Mouse (Mus musculus) limb, embryonic 12.5 days (tissue): ENCODE data around the gene Rnf40. TPM values are rescaled to one million over a fixed set of nuclear protein-coding genes. Genes with fewer than 3 reads are reported as not detected.

Source experiments
- ATAC-seq: fragments of 200-750 bp; cut with Nextera tagmentation; 2 replicates; pipeline ENCODE4 v1.8.0; 2017; ENCODE audit warnings: low read depth, moderate TSS enrichment; ENCODE audit not compliant: insufficient number of reproducible peaks, insufficient read depth, low FRiP score, low TSS enrichment
- H3K27ac ChIP-seq: fragments of 300-500 bp; sonication (generic); 2 replicates; pipeline ENCODE4 v1.5.1; 2016; ENCODE audit warnings: mild to moderate bottlenecking, moderate library complexity
- H3K27me3 ChIP-seq: fragments of 300-500 bp; sonication (generic); 2 replicates; pipeline ENCODE4 v1.6.1; 2016; ENCODE audit warnings: mild to moderate bottlenecking, moderate library complexity
- H3K36me3 ChIP-seq: fragments of 300-500 bp; sonication (generic); 2 replicates; pipeline ENCODE4 v1.6.1; 2016; ENCODE audit warnings: mild to moderate bottlenecking, moderate library complexity
- H3K4me1 ChIP-seq: fragments of 300-500 bp; sonication (generic); replicated peaks from 2 replicates; pipeline ENCODE4 v1.6.1; 2016
- H3K4me2 ChIP-seq: fragments of 300-500 bp; sonication (generic); 2 replicates; pipeline ENCODE4 v1.6.1; 2016; ENCODE audit warnings: mild to moderate bottlenecking, moderate library complexity
- H3K4me3 ChIP-seq: fragments of 300-500 bp; sonication (generic); replicated peaks from 2 replicates; pipeline ENCODE4 v1.5.1; 2016; ENCODE audit warnings: mild to moderate bottlenecking
- H3K9ac ChIP-seq: fragments of 300-500 bp; sonication (generic); replicated peaks from 2 replicates; pipeline ENCODE4 v1.6.1; 2016; ENCODE audit warnings: mild to moderate bottlenecking, moderate library complexity
- H3K9me3 ChIP-seq: fragments of 300-500 bp; sonication (generic); 2 replicates; pipeline ENCODE4 v1.6.1; 2016; ENCODE audit warnings: mild to moderate bottlenecking, moderate library complexity
- WGBS: fragments of 180-500 bp; shearing (Covaris S2); methylation state at CpG from one replicate; pipeline ENCODE4 v1.1.7; 2016; 5-methylcytosine and 5-hydroxymethylcytosine counted together
- polyA plus RNA-seq: library from polyadenylated mRNA; unstranded; fragments of >200 nt; fragmentation: Nextera tagmentation; extraction: Ambion mirVana; gene quantifications from 2 replicates; pipeline ENCODE4 v1.2.1, GENCODE M21; 2016

Gene Rnf40
- polyA plus RNA-seq, 1 experiment from 2014 or later, result 61.6 TPM

DNA sequence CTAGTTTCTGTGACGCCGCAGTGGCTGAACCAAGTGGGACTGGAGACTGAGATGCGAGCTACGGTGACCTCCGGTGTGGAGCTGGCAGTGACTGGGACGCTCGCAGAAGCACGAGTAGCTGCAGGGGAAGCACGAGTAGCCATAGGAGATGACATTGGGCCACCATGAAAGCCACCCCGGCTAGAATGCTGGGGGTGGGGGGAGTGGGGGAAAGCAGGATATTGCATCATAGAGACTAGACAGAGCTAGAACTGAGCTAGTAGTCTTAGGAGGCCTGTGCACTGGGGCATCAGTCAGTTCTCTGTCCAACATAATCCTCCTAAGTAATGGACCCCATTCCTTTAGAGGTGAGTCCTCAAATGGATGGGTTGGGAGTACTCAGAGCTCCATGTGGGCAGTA, 15.7 kb downstream of the Rnf40 start:
- no peak overlapping the region for H3K4me2 ChIP-seq
- 88% methylated on average over 10 of the region's 10 CpGs for WGBS
- H3K9me3 ChIP-seq, result no peaks in the 10 kb centered on the region
- ATAC-seq, result no peak
- H3K4me1 ChIP-seq, result no peaks in the 10 kb centered on the region
- H3K36me3 ChIP-seq, result peaks cover 95% of the 10 kb centered on the region
- no peaks in the 10 kb centered on the region for H3K27me3 ChIP-seq
- no peak overlapping the region for H3K27ac ChIP-seq
- no peak overlapping the region for H3K4me3 ChIP-seq
- H3K9ac ChIP-seq, result no peak overlapping the region

DNA sequence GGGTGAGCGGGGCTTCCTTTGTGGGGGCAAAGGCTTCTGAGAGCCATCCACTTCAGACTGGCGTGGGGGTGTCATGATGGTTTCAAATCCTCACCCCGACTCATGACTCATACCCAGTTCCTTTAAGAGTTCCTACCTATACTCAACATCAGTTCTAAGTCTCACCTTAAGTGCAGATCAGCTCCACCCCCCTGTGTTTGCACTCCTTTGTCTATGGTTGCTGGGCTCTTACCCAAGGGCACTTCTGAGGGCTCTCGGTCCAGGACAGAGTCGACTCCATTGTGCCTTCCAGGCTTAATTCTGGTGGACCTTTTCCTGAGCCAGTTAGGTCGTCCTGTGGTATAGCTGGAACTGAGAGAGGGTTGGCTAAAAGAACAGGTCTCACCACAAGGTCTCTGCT, 18.6 kb downstream of the Rnf40 start:
- Histone ChIP-seq H3K9ac (no peak overlapping the region), H3K4me2 (no peak overlapping the region), H3K27me3 (no peaks in the 10 kb centered on the region), H3K9me3 (peaks cover 6% of the 10 kb centered on the region; the same call in 1 of the 2 replicates), H3K36me3 (peaks cover 95% of the 10 kb centered on the region), H3K27ac (no peak overlapping the region), H3K4me1 (no peaks in the 10 kb centered on the region), H3K4me3 (no peak overlapping the region)
- no peak for ATAC-seq
- WGBS, result 92% methylated on average over 6 of the region's 6 CpGs

- WGBS, result 96% methylated on average over 29 of the region's 29 CpGs
- Histone ChIP-seq H3K27ac (no peak overlapping the region), H3K9me3 (peaks cover 6% of the 10 kb centered on the region; the same call in 1 of the 2 replicates), H3K36me3 (peaks cover 70% of the 10 kb centered on the region), H3K4me2 (no peak overlapping the region), H3K4me3 (no peak overlapping the region), H3K9ac (no peak overlapping the region), H3K27me3 (no peaks in the 10 kb centered on the region), H3K4me1 (peaks cover 15% of the 10 kb centered on the region)
- ATAC-seq, result no peak
These were observed 22.4 kb downstream of the Rnf40 start for GRCm38 (mm10) chr7:127611011-127611410.

DNA sequence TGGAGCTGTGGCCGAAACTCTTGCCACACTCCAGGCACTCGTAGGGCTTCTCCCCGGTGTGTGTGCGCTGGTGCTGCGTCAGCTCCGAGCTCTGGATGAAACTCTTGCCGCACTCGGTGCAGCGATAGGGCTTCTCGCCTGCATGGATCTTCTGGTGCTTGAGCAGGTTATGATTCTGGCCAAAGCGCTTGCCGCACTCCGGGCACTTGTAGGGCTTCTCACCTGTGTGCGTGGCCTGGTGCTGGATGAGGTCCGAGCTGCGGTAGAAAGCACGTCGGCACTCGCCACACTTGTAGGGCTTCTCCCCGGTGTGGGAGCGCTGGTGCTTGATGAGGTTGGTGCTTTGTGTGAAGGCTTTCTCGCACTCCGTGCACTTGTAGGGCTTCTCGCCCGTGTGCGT, 23.0 kb downstream of the Rnf40 start:
- Histone ChIP-seq H3K36me3 (peaks cover 65% of the 10 kb centered on the region), H3K4me1 (peaks cover 15% of the 10 kb centered on the region), H3K9me3 (peaks cover 6% of the 10 kb centered on the region; the same call in 1 of the 2 replicates), H3K27me3 (no peaks in the 10 kb centered on the region), H3K4me2 (no peak overlapping the region), H3K27ac (no peak overlapping the region), H3K9ac (no peak overlapping the region), H3K4me3 (no peak overlapping the region)
- 97% methylated on average over 26 of the region's 26 CpGs for WGBS
- no peak for ATAC-seq

DNA sequence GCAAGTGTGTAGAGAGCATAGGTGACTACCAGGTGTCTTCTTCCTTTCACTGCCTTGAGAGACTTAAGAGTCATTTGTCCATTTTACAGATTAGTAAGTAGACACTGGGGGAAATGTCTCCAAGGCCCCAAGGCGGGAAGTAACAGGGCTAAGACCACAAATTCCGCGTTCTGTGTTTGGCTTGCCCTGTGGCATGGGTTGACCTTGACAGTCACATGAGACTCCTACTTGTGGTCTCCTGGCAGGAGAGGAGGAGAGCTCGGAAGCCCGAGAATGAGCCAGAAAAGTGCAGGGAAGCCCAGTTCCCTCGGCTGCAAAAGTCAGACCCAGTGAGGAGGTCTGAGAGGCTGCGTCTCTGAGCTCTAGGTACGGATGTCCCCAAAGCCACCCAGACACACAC, 24.9 kb downstream of the Rnf40 start:
- peak overlapping the region; percentile 95; the same call in 1 of the 2 replicates for H3K9ac ChIP-seq
- H3K27ac ChIP-seq, result 0 out of 2 replicates have a peak overlapping the region, but pooled peaks have one; percentile 4
- peak overlapping the region; percentile 100 for H3K4me3 ChIP-seq
- H3K4me2 ChIP-seq, result peak overlapping the region; percentile 77
- no peaks in the 10 kb centered on the region for H3K27me3 ChIP-seq
- peaks cover 45% of the 10 kb centered on the region for H3K36me3 ChIP-seq
- 86% methylated on average over 8 of the region's 8 CpGs for WGBS
- H3K9me3 ChIP-seq, result peaks cover 6% of the 10 kb centered on the region; the same call in 1 of the 2 replicates
- no peak for ATAC-seq
- peaks cover 15% of the 10 kb centered on the region for H3K4me1 ChIP-seq

DNA sequence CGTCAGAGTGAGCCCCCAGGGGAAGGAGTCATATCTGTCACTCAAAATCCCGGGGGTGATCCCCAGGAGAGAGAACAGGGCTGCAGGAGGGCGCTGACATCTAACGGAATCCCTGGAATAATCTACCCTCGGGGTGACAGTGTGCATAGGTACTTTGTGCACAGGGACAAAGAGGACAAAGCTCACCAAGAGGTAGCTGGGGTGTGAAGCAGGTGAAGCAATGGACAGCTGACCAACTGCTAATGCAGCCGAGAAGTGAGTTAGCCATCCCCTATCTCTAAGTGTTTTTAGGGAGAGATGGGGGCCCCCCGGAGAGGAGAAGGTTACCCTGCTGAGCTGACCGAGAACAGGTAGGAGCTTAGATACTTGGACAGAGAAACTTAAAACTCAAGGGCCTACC, 25.5 kb downstream of the Rnf40 start:
- no peak for ATAC-seq
- H3K4me2 ChIP-seq, result peak overlapping the region; percentile 77
- H3K36me3 ChIP-seq, result peaks cover 39% of the 10 kb centered on the region
- peak overlapping the region; percentile 100 for H3K4me3 ChIP-seq
- H3K4me1 ChIP-seq, result peaks cover 15% of the 10 kb centered on the region
- WGBS, result 25% methylated on average over 8 of the region's 8 CpGs
- H3K27ac ChIP-seq, result peak overlapping the region; percentile 87
- H3K9ac ChIP-seq, result peak overlapping the region; percentile 95
- peaks cover 6% of the 10 kb centered on the region; the same call in 1 of the 2 replicates for H3K9me3 ChIP-seq
- no peaks in the 10 kb centered on the region for H3K27me3 ChIP-seq

DNA sequence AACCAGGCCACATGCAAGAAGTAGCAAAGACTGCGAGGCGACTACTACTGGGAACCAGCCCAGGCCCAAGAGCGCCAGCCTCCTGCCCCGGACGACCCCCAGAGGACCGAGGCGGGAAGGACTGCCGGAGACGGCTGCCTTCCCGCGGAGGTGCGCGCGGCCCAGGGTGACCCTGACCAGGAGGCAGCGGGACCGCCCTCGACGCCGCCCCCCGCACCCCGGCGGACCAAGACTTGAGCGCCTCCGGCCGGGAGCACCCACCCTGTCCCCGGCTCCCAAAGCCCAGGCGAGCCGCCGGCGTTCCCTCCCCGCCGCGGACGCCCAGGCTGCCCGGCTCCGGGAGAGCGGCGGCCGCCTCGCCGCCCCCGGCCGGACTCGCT, 25.9 kb downstream of the Rnf40 start:
- Histone ChIP-seq H3K36me3 (peaks cover 35% of the 10 kb centered on the region), H3K9me3 (peaks cover 6% of the 10 kb centered on the region; the same call in 1 of the 2 replicates), H3K9ac (peak overlapping the region; percentile 95), H3K27me3 (no peaks in the 10 kb centered on the region), H3K4me2 (peak overlapping the region; percentile 77), H3K4me3 (peak overlapping the region; percentile 100), H3K4me1 (peaks cover 15% of the 10 kb centered on the region), H3K27ac (peak overlapping the region; percentile 87)
- ATAC-seq, result 0 out of 2 replicates have a peak, but pooled peaks have one; percentile 2
- WGBS, result under 1% methylated on average over 44 of the region's 44 CpGs

DNA sequence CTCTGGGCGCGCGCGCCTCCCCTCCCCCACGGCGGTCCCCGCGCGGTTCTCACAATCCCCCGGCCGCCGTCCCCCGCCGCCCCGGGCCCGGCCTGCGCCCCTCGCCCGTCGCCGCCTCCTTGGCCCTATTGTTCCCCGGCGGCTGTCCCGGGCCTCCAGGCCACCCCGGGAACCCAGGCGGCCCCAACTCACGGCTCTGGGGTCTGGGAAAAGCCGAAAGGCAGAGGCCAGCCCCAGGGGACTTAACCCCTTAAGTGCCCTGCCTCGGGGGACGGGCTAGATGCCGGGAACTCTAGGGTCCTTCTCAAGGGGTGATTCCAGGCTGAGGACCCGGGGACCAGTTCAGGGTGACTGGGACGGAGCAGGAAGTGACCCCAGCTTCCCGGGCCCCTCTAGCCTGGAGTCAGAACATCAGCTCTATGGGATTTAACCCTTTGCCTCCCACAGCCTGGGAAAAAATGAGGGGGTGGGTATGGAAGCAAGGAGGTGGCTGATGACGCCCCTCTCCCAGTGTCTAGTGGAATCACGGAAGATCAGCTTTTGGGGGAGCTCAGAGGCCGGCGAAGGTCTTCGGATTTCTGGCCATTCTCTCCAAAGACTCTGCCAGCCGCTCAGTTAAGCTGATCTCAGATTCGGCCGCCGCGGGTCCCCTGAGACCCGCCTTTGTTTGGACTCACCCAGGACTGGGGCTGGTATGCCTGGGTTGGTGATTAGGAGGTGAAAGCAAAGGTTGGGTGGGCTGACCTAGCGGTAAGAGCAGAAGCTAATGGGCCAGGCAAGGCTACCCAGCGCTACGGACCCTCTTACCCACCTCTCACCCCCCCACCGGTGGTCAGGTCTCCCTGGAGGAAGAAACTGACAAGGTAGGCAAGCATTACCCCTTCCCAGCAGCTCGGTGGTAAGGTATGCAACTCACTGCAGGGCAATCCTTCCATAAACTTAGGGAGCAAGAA, 26.6 kb downstream of the Rnf40 start, which contains the start of gene Zfp629:
Gene Zfp629, minus strand, starts transcription at position 907 of the 953 bp plus-strand sequence.
- H3K4me3 ChIP-seq, result peak within 1 kb of the TSS; percentile 100
- H3K27ac ChIP-seq, result peak within 1 kb of the TSS; percentile 87
- H3K27me3 ChIP-seq, result no peaks in the 10 kb centered on the region
- H3K9ac ChIP-seq, result peak within 1 kb of the TSS; percentile 95
- H3K36me3 ChIP-seq, result peaks cover 29% of the 10 kb centered on the region
- H3K9me3 ChIP-seq, result peaks cover 6% of the 10 kb centered on the region; the same call in 1 of the 2 replicates
- peaks cover 15% of the 10 kb centered on the region for H3K4me1 ChIP-seq
- peak within 1 kb of the TSS; percentile 77 for H3K4me2 ChIP-seq
- under 1% methylated on average over 37 of the region's 50 CpGs for WGBS
- peak; percentile 85 for ATAC-seq

DNA sequence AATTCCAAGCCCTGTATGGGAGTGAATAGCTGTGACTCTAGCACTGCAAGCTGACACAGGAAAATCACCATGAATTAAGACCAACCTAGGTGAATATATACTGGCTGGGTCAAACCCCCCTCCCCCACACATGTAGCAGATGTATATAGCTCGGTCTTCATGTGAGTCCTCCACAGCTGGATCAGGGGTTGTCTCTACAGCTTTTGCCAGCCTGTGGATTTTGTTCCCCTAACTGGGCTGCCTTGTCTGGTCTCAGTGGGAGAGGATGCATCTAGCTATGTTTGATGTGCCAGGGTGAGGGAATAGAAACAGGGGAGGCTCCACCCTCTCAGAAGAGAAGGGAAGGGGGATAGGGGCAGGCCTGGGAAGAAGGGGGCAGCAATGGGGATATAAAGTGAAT, 27.8 kb downstream of the Rnf40 start:
- peak overlapping the region; percentile 100; the same call in 1 of the 2 replicates for H3K4me3 ChIP-seq
- H3K27ac ChIP-seq, result no peak overlapping the region
- H3K4me2 ChIP-seq, result 0 out of 2 replicates have a peak overlapping the region, but pooled peaks have one; percentile 77
- H3K9me3 ChIP-seq, result peaks cover 6% of the 10 kb centered on the region; the same call in 1 of the 2 replicates
- H3K36me3 ChIP-seq, result peaks cover 17% of the 10 kb centered on the region
- no peaks in the 10 kb centered on the region for H3K27me3 ChIP-seq
- peaks cover 15% of the 10 kb centered on the region for H3K4me1 ChIP-seq
- no peak for ATAC-seq
- 74% methylated on average over 1 of the region's 1 CpGs for WGBS
- no peak overlapping the region for H3K9ac ChIP-seq

- 87% methylated on average over 1 of the region's 1 CpGs for WGBS
- Histone ChIP-seq H3K9ac (no peak overlapping the region), H3K4me1 (peaks cover 15% of the 10 kb centered on the region), H3K27me3 (no peaks in the 10 kb centered on the region), H3K4me2 (no peak overlapping the region), H3K27ac (no peak overlapping the region), H3K36me3 (peaks cover 11% of the 10 kb centered on the region), H3K4me3 (no peak overlapping the region), H3K9me3 (peaks cover 2% of the 10 kb centered on the region; the same call in 1 of the 2 replicates)
- ATAC-seq, result no peak
These were observed 28.3 kb downstream of the Rnf40 start for GRCm38 (mm10) chr7:127616881-127617280.

- Histone ChIP-seq H3K9me3 (no peaks in the 10 kb centered on the region), H3K4me3 (no peak overlapping the region), H3K36me3 (peaks cover under 1% of the 10 kb centered on the region), H3K4me2 (no peak overlapping the region), H3K9ac (no peak overlapping the region), H3K27me3 (no peaks in the 10 kb centered on the region), H3K4me1 (peaks cover 15% of the 10 kb centered on the region), H3K27ac (no peak overlapping the region)
- ATAC-seq, result no peak
- WGBS, result 54% methylated on average over 2 of the region's 2 CpGs
These were observed 29.4 kb downstream of the Rnf40 start for GRCm38 (mm10) chr7:127617962-127618361.
